Mouse (Mus musculus) forebrain, embryonic 16.5 days (tissue): ENCODE results near the gene Col6a1. TPM values are rescaled to one million over a fixed set of nuclear protein-coding genes. Genes with fewer than 3 reads are reported as not detected.

Experiments used
- ATAC-seq: fragments of 200-750 bp; cut with Nextera tagmentation; 2 replicates; pipeline ENCODE4 v1.8.0; 2017; ENCODE audit warnings: mild to moderate bottlenecking, moderate library complexity
- H3K27ac ChIP-seq: fragments of 300-500 bp; sonication (generic); 2 replicates; pipeline ENCODE4 v1.5.1; 2014; ENCODE audit warnings: low read length, control low read depth
- H3K27me3 ChIP-seq: fragments of 300-500 bp; sonication (generic); replicated peaks from 2 replicates; pipeline ENCODE4 v1.6.1; 2014; ENCODE audit warnings: low read length; ENCODE audit not compliant: control insufficient read depth, insufficient read depth
- H3K36me3 ChIP-seq: fragments of 300-500 bp; sonication (generic); 2 replicates; pipeline ENCODE4 v1.6.1; 2014; ENCODE audit not compliant: control insufficient read depth, insufficient read depth
- H3K4me1 ChIP-seq: fragments of 300-500 bp; sonication (generic); replicated peaks from 2 replicates; pipeline ENCODE4 v1.6.1; 2014; ENCODE audit warnings: low read length; ENCODE audit not compliant: control insufficient read depth, insufficient read depth
- H3K4me2 ChIP-seq: fragments of 300-500 bp; sonication (generic); 2 replicates; pipeline ENCODE4 v1.6.1; 2014; ENCODE audit warnings: mild to moderate bottlenecking, low read length, control low read depth
- H3K4me3 ChIP-seq: fragments of 300-500 bp; sonication (generic); replicated peaks from 2 replicates; pipeline ENCODE4 v1.5.1; 2014; ENCODE audit warnings: mild to moderate bottlenecking, low read length, control low read depth
- H3K9ac ChIP-seq: fragments of 300-500 bp; sonication (generic); replicated peaks from 2 replicates; pipeline ENCODE4 v1.6.1; 2014; ENCODE audit warnings: low read depth, low read length, control low read depth
- H3K9me3 ChIP-seq: fragments of 300-500 bp; sonication (generic); 2 replicates; pipeline ENCODE4 v1.6.1; 2016; ENCODE audit warnings: low read length; ENCODE audit not compliant: control insufficient read depth
- WGBS: fragments of 180-500 bp; shearing (Covaris S2); extraction: QIAGEN DNeasy Blood & Tissue Kit; methylation state at CpG from one replicate; pipeline ENCODE4 v1.1.7; 2014; 5-methylcytosine and 5-hydroxymethylcytosine counted together
- polyA plus RNA-seq: library from polyadenylated mRNA; unstranded; fragments of >200 nt; fragmentation: Nextera tagmentation; extraction: Ambion mirVana; gene quantifications from 2 replicates; pipeline ENCODE4 v1.2.1, GENCODE M21; 2015

Gene Col6a1
- polyA plus RNA-seq, 1 experiment from 2014 or later = 10.3 TPM

DNA sequence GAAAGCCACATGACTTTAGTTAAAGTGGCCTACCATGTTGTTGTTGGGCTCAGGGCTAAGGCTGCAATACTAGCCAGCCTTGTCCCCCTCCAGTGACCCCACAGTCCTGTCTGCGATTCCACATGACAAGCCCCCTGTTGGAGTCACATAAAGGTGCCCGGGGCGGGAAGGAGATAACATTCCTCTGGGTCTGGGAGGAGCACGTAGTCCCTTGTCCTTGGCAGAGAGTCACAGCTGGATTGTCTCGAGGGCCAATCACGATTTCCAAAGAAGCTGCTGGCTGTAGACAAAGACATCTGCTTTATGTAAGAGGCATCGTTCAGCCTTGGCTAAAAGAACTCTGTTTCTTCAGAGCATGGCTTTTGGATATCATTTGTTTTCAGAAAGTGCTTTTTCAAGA lies 31.2 kb downstream of the Col6a1 start:
- Histone ChIP-seq H3K27ac (no peak overlapping the region), H3K27me3 (no peaks in the 10 kb centered on the region), H3K9me3 (no peaks in the 10 kb centered on the region), H3K4me3 (no peak overlapping the region), H3K9ac (no peak overlapping the region), H3K4me2 (no peak overlapping the region), H3K36me3 (no peaks in the 10 kb centered on the region), H3K4me1 (no peaks in the 10 kb centered on the region)
- WGBS = 61% methylated on average over 7 of the region's 7 CpGs
- no peak for ATAC-seq

- Histone ChIP-seq H3K4me1 (no peaks in the 10 kb centered on the region), H3K27ac (no peak overlapping the region), H3K4me3 (no peak overlapping the region), H3K27me3 (no peaks in the 10 kb centered on the region), H3K9ac (no peak overlapping the region), H3K9me3 (no peaks in the 10 kb centered on the region), H3K36me3 (no peaks in the 10 kb centered on the region), H3K4me2 (no peak overlapping the region)
- 94% methylated on average over 2 of the region's 2 CpGs for WGBS
- no peak for ATAC-seq
Measured at GRCm38 (mm10) chr10:76693446-76693845, 32.5 kb downstream of the Col6a1 start.

DNA sequence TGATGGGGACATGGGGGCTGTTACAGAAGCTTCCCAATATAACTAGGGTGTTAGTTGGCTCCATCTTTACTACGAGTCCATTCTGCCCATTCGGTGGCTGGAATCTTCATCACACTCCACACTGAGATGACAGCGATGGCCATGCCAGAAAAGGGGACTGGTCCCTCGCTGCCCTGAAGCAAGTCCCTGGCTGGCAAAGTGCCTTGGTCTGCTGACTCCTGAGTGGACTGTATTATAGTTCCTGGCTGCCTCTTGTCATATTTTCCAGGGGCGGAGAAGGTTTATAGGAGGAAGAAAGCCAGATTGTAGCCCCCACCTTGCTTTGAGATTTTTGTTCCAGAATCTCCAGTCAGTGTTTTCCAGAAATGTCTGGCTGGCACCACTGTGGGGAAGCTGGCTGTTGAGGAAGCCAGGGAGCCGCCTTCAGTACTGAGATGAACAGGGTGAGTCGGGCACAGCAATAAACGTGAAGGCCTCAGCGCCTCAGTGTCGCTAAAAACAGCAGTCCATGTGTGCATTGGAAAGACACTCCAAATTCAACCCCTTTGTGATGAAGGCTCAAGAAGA lies 40.4 kb downstream of the Col6a1 start:
- Histone ChIP-seq H3K9me3 (no peaks in the 10 kb centered on the region), H3K9ac (no peak overlapping the region), H3K36me3 (no peaks in the 10 kb centered on the region), H3K4me2 (no peak overlapping the region), H3K4me3 (no peak overlapping the region), H3K27ac (no peak overlapping the region), H3K4me1 (no peaks in the 10 kb centered on the region), H3K27me3 (no peaks in the 10 kb centered on the region)
- 83% methylated on average over 10 of the region's 10 CpGs for WGBS
- no peak for ATAC-seq

- 82% methylated on average over 12 of the region's 12 CpGs for WGBS
- Histone ChIP-seq H3K27me3 (no peaks in the 10 kb centered on the region), H3K4me3 (no peak overlapping the region), H3K4me2 (no peak overlapping the region), H3K27ac (no peak overlapping the region), H3K9me3 (no peaks in the 10 kb centered on the region), H3K4me1 (no peaks in the 10 kb centered on the region), H3K36me3 (no peaks in the 10 kb centered on the region), H3K9ac (no peak overlapping the region)
- no peak for ATAC-seq
Measured at GRCm38 (mm10) chr10:76683977-76684376, 42.0 kb downstream of the Col6a1 start.

DNA sequence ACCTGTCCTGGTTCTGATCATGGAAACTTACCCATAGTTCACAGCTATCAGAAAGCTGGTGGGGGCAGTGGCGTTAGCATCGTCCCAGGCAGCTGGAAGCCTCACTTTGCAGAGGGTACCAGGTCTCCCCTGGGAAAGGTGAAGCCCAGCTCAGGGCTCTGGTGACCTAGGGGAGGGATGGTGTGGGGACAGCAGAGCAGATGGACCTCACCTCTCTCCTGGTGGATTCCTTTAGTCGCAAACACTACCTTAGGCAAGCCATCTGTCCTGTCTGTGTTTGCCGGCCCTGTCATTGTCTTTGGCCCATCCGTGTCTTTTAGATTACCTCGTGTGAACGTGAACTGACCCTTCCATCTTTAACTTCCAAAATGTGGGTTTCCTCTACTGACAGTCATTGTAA lies 42.5 kb downstream of the Col6a1 start:
- no peaks in the 10 kb centered on the region for H3K27me3 ChIP-seq
- no peak overlapping the region for H3K27ac ChIP-seq
- no peaks in the 10 kb centered on the region for H3K9me3 ChIP-seq
- H3K9ac ChIP-seq = no peak overlapping the region
- no peak overlapping the region for H3K4me2 ChIP-seq
- WGBS = 71% methylated on average over 7 of the region's 7 CpGs
- no peak overlapping the region for H3K4me3 ChIP-seq
- ATAC-seq = no peak
- no peaks in the 10 kb centered on the region for H3K36me3 ChIP-seq
- no peaks in the 10 kb centered on the region for H3K4me1 ChIP-seq

GRCm38 (mm10) chr10:76681882-76682281 lies 44.1 kb downstream of the Col6a1 start:
- WGBS = 85% methylated on average over 3 of the region's 3 CpGs
- no peaks in the 10 kb centered on the region for H3K36me3 ChIP-seq
- H3K27ac ChIP-seq = no peak overlapping the region
- no peak overlapping the region for H3K4me3 ChIP-seq
- H3K4me2 ChIP-seq = no peak overlapping the region
- H3K9me3 ChIP-seq = no peaks in the 10 kb centered on the region
- no peaks in the 10 kb centered on the region for H3K4me1 ChIP-seq
- no peaks in the 10 kb centered on the region for H3K27me3 ChIP-seq
- ATAC-seq = no peak
- no peak overlapping the region for H3K9ac ChIP-seq

DNA sequence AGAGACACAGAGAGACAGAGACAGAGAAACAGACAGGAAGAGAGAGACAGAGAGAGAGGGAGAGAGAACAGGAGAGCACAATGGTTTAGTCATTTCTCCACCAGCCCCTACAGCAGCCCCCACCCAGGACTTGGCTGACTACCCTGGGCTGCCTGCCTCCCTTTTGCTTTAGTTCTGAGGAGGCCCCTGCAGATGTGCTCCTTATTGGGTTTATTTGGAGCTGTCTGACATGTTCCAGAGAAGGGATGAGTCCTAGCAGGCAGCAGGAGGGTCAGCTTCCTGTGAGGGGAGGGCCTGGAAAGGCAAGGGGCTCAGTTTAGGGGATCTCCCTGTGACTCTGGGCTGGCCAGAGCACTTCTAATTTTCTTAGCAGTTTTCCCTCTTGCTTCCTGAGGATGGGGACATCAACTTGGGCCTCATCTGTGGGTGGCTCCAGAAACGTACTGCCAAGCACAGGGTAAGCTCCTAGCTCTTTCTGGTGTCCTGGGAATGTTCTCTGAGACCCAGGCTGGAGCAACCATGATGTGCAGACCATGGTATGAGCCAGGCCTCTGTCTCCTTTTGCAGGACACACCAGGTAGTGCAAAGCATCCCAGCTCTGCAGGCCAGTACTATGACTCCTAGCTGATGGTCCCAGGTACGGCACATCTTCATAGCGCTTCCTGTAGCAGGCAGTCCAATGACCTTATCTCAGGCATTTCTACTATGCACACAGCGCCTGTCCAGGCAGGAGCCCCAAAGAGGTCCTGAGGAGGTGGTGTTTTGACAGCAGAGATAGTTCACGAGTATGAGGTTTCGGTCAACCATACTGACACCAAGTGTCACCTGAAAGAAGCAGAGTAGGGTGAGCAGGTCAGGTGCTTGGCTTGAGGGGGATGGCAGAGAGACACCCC lies 45.0 kb downstream of the Col6a1 start:
- WGBS = 88% methylated on average over 6 of the region's 6 CpGs
- Histone ChIP-seq H3K9ac (no peak overlapping the region), H3K9me3 (no peaks in the 10 kb centered on the region), H3K27ac (no peak overlapping the region), H3K36me3 (no peaks in the 10 kb centered on the region), H3K4me3 (no peak overlapping the region), H3K4me1 (no peaks in the 10 kb centered on the region), H3K27me3 (no peaks in the 10 kb centered on the region), H3K4me2 (no peak overlapping the region)
- no peak for ATAC-seq

GRCm38 (mm10) chr10:76678122-76678521 lies 47.8 kb downstream of the Col6a1 start:
- Histone ChIP-seq H3K9me3 (no peaks in the 10 kb centered on the region), H3K36me3 (no peaks in the 10 kb centered on the region), H3K4me1 (no peaks in the 10 kb centered on the region), H3K27ac (no peak overlapping the region), H3K4me2 (no peak overlapping the region), H3K9ac (no peak overlapping the region), H3K27me3 (no peaks in the 10 kb centered on the region), H3K4me3 (no peak overlapping the region)
- WGBS = 66% methylated on average over 7 of the region's 7 CpGs
- ATAC-seq = no peak

DNA sequence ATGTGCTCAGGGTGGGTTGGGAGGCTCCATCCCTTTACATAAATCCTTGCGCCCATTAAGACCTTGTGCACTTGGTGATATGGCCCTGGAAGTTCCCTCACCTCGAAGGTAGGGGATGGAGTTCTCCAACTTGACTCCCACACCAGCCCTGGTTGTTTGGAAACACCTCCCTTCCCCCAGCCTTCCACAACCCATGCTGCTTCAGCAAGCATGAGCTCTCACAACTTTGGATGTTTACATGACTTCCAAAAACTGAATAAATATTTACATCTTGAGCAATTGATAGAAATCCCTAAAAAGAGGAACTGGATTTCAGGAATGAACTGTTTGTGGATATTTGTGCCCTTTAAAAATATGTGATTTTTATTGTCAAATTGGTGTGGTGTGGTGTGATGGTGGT lies 50.7 kb downstream of the Col6a1 start:
- 81% methylated on average over 2 of the region's 2 CpGs for WGBS
- ATAC-seq = no peak
- H3K9me3 ChIP-seq = no peaks in the 10 kb centered on the region
- no peak overlapping the region for H3K9ac ChIP-seq
- no peaks in the 10 kb centered on the region for H3K4me1 ChIP-seq
- H3K27ac ChIP-seq = no peak overlapping the region
- no peaks in the 10 kb centered on the region for H3K27me3 ChIP-seq
- no peak overlapping the region for H3K4me2 ChIP-seq
- H3K36me3 ChIP-seq = no peaks in the 10 kb centered on the region
- H3K4me3 ChIP-seq = no peak overlapping the region
